Mouse (Mus musculus): ENCODE data around the gene Spats2.

Gene Spats2

DNA sequence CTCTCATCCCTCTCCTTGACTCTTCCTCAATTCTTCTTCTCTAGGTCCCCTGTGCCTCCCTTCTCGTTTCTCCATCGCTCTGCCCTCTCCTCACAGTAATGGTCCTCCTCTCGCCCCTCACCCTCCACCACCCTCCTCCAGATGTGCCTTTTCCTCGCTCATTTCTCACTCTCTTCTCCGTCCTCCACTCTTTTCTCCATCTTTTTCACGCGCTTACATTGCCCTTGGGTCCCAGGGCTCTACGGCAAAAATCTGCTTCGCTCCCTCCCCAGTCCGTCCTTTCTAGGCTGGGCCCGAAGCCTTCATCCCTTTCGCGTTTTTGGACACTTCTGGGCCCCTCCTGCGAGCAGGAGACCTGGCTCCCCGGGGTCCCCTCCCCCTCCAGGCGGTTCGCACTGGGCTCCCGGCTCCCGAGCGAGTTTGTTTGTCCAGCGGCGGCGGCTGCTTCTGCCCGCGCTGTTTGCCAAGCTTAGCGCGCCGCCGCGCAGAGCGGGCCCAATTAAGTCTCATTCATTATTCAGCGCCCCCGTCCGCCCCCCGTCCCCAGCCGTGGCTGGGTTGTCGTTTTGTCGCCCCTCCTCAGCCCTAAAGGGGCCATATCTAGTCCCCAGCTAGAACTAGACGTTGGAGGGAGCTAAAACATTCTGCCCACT lies 27.8 kb upstream of the Spats2 start:
- no peak for DNase-seq (ENCODE audit: low spot score)

DNA sequence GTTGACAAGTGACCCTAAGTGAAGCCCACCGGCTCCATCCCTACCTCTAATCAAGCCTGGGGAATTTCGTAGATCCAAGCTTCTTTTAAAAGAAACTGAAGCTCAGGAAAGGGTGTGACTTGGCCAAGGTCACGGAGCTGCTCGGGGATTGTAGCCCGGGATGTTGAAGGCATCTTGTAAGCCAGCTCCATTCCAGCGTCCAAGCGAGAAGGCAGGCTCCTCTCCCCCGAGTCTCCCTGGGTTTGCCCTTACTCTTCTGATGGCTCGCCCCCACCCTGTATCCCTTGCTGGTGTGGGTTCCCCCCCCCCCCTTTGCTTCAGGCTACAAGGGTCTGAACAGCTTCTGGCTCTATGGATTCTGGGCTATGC lies 27.2 kb upstream of the Spats2 start:
- DNase-seq (ENCODE audit: low spot score), result no peak

DNA sequence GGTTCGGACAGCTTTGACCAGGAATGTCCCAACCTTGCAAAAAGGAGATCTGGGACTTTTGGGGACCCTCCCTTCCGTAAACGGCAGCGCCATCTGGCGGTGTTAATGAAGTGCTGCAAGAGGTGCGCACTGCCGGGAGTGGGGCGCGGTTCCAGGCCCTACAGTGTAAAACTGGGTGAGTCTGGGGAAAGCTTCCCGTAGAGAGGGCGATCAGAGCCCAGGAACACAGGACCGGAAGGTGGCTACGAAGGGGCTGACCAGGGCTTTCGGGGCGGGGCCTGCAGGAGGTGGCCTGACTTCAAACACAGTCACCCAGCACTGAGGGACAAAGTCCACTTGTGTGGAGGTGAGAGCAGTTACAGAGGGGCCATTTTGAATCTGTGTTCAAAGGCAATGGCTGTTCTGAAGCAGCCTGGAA lies 26.6 kb upstream of the Spats2 start:
- DNase-seq (ENCODE audit: low spot score), result no peak

DNA sequence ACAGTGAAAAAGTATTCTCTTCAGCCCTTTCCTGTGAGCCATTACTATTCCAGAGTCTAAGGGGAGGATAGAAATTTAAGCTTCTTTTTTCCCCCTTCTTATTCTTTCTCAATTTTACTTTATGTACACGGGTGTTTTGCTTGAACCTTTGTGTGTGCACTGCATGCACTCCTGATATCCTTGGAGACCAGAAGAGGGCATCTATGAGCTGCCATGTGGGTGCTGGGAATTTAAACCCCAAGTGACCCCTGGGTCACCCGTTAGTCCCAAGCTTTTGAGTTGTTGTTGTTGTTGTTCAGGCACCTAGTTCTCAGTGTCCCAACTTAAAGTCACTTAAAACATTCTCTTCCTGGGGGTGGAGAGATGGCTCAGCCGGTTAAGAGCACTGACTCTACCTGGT lies 25.7 kb upstream of the Spats2 start:
- DNase-seq (ENCODE audit: low spot score), result no peak

DNA sequence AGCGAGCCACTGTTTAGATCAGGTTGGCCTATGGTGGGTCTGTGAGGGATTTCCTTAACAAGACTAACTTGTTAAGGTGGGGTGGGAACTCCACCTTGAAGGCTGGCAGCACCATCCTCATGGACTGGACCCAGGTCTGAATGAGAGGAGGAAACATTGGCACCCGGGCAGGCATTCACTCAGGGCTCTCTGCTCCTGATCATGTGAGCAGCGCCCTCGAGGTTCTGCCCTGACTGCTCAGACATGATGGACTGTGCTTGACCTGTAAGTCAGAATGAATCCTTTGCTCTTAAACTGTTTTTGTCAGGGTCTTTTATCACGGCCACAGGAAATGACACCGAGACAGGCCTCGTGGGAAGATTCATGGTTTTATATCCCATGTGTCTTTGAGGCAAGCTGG lies 20.5 kb upstream of the Spats2 start:
- no peak for DNase-seq (ENCODE audit: low spot score)

DNA sequence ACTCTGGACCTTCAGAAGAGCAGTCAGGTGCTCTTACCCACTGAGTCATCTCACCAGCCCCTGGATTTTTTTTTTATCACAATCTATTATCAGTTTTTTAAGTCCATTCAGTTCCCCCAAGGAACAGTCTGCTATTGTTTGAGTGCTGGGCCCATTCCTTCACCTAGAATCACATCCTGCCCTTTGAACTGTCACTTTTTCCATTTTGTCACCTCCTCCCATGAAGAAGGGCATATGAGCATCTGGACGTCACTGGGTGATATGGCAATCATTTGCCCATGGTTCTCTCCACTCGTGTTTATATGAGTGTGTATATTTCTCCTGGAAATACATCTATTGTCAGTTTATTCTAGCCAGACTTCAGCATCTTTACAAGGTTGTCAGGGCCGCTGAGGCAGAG lies 17.9 kb upstream of the Spats2 start:
- DNase-seq (ENCODE audit: low spot score), result no peak

DNA sequence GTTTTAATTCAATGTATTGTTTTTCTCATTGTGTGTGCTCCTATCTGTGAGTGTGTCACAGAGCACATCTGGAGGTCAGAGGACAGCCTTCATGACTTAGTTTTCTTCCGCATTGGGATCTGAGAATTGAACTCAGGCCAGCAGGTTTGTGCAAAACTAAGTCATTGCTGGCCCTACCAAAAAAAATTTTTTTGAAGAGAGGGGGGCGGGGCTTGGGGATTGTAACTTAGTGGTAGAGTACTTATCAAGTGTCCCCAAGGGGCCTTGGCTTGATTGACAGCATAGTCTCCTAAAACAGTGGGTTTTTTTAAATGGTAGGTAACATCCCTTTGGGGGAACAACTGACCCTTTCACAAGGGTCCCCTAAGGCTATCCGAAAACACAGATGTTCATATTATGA lies 14.6 kb upstream of the Spats2 start:
- DNase-seq (ENCODE audit: low spot score), result no peak

DNA sequence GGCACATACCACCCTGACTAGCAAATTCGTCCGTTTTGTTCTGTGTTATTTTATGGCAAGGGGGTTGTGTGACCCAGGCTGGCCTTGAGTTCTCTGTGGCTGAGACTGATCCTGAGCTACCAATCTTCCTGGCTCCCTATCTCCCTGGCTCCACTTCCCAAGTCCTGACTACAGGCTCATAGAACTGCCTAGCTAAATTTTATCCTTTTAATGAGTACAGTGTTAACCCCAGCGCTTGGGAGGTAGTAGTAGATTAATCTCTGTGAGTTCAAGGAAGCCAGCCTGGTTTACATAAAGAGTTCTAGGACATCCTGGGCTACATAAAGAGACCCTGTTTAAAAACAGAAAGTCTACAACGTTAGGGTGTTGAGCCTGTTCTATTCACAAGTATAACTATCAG lies 13.9 kb upstream of the Spats2 start:
- DNase-seq (ENCODE audit: low spot score), result no peak

DNA sequence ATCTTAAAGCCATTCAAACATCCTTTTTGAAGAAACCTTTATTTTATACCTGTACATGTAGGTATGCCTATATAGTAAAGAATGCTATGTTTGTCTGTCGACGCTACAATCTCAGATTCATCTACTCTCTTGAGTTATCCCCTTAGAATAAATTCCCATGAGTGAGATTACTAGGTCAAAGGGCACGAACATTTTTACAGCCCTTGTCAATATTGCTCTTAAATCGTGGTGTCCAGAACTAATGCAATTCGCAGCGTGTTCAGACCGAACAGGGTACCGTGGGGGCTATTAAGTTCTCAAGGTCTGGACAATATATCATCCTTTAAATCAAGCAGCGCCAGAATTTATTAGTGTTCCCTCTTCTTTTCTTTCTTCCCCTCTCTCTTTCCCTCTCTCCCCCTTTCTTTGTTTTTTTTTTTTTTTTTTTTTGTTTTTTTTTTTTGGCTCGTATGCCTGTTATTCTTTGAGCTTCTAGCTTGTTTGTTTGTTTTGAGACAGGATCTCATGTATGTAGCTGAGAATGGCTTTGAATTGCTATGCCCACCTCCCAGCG lies 12.8 kb upstream of the Spats2 start:
- DNase-seq (ENCODE audit: low spot score), result no peak

DNA sequence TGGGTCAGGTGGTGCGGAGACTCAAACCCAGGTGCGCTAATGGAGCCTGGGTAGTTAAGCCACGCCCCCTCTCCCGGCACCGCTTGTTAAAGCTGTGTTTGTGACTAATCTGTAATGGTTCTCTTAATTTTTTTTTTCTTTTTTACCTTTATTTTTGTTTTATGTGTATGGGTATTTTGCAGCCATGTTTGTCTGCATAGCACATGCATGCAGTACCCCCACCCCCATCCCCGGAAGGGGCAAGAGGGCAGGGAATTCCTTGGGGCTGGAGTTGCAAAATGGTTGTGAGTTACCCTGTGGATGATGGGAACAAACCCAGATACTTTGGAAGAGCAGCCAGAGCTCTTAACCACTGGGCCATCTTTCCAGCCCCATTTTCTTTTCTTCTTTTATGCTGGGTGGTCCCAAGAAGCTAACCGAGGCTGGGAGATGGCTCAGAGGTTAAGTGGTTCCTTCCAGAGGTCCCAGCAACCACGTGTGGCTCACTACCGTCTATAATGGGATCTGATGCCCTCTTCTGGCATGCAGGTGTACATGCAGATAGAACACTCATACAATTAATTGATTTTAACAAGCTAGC lies 12.2 kb upstream of the Spats2 start:
- DNase-seq (ENCODE audit: low spot score), result no peak

DNA sequence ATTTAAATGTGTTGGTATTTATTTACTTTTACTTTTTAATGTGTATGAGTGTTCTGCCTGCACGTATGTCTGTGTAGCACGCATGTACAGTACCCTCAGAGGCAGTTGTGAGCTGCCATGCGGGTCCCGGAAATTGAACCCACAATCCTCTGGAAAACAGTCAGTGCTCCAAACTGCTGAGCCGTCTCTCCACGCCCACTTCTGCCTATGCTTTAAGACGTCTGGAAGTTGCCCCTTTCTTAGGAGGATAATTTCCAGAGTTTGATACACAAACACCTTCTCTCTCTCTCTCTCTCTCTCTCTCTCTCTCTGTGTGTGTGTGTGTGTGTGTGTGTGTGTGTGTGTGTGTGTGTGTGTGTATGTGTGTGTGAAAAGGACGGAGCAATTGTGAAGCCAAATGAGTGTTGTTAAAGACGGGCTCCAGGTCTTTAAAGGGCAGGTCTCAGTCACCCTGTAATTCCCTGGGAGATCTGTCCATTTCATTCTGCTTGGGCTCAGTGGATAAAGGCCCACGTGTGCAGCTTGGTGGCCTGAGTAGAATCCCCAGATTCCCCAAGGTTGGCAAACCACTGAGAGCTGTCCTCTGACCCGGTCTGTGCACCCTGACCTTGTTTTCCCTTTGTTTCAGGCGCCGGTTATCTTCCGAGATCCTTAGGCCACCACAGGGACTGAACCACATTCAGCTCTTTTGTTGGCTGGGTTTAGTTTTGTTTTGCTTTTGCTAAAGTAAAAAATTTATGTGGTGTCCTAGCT lies 11.2 kb upstream of the Spats2 start:
- no peak for DNase-seq (ENCODE audit: low spot score)

DNA sequence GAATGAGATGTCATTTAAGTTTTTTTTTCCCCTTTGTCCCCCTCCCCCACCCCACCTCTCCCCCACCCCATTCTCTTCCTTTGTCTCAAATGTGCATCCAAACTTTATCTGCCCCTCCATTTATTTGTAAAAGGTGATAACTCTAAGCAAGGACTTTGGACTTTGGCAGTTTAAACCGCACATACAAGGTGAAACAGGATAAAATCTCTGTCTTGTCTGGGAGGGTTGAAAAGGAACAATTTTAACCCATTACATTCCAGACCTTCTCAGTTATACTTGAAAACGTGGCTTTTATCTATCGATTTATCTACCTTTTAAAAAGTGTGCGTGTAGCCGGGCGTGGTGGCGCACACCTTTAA lies 10.7 kb upstream of the Spats2 start:
- no peak for DNase-seq (ENCODE audit: low spot score)

DNA sequence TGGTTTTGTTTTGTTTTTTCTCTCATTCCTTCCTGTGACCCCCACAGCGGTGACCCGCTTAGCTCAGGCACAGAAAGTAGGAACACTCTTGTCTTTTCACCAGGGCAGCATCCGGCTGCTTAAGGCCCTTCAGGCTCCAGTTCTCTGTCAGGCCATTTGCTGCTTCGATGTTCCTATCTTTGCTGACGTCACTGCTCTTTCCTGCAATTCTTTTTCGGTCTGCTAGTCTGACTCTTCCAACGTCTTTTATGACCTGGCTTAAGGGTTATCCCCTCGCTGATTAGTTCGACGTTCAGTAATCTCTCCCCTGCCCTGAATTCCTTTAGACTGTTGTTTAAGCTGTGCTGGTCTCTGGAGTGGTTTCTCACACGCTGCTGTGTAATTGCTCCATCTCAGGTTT lies 9.2 kb upstream of the Spats2 start:
- DNase-seq (ENCODE audit: low spot score), result no peak

DNA sequence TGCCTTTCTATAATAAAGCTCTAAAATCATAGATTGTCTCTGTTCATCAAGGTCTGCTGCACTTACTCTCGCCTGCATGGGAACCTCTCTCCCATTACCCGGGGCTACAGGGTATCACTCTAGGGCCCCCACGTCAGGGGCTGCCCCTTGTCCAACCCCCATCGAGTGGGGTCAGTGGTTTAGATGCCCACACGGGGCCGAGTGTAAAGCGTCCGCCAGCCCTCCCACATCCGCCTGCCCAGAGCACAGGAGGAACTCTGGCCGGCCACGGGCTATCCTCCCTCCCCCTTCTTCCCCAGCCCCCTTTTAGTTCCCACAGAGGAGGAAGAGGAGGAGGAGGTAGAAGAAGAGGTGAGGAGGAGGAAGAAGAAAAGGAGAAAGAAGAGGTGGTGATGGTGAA lies 4.9 kb upstream of the Spats2 start:
- no peak for DNase-seq (ENCODE audit: low spot score)

DNA sequence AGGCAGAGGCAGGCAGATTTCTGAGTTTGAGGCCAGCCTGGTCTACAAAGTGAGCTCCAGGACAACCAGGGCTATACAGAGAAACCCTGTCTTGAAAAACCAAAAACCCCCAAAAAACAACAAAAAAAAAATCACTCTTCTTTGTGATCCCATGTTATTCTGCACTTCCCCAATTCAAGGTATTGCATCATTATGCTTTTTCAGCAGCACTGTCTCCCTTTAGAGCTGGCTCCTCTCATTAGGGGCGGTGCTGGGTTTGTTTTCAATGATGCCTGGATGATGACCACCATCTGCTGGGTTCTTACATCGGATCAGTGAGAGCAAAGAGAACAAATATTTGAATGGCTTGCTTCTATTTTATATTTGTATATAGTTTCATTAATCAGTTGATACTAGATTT lies 3.1 kb upstream of the Spats2 start:
- DNase-seq (ENCODE audit: low spot score), result no peak

DNA sequence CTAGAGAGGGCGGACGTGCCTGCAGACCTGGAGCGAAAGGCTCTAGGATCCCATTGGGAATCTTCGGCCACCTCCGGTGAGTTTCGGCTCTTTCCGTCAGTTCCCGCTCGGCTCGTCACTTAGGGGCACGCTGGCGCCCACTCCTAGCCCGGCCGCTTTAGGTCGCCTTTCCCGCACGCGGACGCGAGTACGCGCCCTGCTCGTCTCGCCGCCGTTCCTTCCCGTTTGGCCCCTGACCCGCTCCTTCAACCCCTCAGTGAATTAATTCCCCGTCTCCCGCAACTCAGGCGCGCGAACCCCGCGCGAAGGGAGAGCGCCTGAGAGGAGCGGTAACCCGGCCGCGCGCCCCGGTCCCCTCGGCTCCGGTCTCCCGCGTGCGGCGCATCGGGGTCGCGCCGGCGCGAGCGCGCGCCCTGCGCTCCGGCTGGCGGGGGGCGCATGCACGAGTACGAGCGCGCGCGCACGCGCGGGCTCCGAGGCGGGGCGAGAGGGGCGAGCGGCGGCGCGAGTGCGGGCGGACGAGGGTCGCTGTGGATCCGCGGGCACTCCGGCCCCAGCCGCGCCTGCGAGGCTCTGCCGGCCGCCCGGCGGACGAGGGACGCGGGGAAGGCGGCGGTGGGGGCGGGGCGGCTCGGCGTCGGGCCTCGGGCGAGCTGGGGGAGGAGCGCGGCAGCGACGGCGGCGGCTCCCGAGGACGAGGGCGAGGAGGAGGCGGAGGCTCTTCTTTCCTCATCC lies 532 bp downstream of the Spats2 start:
- peak; percentile 75 for DNase-seq (ENCODE audit: low spot score)

DNA sequence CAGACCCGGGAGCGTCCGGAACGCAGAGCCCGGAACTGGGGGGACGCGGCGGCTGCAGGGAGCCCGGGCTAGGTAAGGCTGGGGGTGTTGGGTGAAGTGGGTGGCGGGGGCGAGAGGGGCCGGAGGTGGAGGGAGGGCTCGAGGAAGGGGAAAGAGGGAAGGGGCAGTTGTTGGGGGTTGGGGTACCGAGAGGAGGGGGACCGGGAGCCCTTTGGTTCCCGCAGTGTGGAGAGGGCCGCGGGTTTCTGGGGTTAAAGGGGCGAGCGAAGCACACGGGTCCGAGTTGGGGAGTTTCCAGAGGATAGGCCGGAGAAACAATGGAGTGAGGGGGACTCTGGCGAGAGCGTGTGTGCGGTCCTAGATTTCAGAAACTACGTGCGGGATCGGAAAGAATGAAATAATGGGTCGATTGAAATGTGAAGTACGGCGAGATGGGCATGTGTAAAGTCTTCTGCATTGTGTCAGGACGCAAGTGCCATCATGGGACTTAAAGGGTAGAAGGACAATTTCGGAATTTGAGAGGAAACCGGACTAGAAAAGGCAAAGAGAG lies 1.2 kb downstream of the Spats2 start:
- no peak for DNase-seq (ENCODE audit: low spot score)

DNA sequence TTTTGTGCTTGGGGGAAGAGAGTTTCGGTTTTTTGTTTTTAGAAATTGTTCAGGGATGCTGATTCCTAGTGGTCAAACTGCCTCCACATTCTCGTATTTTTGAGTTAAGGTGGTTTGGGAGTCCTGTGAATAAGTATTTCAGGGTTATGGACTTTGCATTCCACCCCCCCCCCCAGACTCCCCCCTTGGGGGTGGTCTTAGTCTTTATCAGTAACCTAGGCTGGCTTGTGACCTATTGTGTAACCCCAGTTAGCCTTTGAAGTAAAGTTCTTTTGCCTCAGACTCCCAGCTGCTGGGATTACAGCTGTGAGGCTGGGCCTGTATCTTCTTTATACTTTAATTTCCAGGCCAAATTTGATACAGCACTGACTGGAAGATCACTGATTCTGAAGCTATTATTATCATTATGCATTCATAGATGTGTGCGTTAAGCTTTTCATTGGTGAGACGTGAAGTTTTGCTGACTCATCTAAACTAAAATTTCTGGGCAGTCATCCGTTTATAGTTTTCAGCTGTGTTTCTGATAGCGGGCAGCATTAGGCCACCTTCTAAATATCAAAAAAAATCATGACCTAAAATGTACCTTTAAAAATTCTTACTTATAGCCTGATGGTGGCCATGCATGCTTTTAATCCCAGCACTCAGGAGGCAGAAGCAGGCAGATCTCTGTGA lies 2.3 kb downstream of the Spats2 start:
- DNase-seq (ENCODE audit: low spot score), result no peak

DNA sequence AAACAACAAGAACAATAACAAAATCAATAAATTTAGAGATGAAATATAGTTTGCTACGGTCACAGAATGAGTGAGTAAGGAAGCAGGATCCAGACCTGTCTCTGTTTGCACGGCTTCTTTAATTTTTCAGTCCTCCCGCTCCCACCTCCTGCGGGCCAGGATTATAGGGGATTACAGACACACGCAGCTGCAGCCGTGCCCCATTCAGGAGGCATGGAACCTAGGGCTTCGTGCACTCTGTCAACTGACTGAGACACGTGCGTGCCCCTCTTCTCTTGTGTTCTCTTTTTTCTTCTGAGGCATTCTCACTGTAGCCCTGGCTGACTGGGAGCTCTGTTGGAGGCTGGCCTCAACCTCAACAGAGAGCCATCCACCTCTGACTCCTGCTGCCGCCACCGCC lies 3.7 kb downstream of the Spats2 start:
- DNase-seq (ENCODE audit: low spot score), result no peak

DNA sequence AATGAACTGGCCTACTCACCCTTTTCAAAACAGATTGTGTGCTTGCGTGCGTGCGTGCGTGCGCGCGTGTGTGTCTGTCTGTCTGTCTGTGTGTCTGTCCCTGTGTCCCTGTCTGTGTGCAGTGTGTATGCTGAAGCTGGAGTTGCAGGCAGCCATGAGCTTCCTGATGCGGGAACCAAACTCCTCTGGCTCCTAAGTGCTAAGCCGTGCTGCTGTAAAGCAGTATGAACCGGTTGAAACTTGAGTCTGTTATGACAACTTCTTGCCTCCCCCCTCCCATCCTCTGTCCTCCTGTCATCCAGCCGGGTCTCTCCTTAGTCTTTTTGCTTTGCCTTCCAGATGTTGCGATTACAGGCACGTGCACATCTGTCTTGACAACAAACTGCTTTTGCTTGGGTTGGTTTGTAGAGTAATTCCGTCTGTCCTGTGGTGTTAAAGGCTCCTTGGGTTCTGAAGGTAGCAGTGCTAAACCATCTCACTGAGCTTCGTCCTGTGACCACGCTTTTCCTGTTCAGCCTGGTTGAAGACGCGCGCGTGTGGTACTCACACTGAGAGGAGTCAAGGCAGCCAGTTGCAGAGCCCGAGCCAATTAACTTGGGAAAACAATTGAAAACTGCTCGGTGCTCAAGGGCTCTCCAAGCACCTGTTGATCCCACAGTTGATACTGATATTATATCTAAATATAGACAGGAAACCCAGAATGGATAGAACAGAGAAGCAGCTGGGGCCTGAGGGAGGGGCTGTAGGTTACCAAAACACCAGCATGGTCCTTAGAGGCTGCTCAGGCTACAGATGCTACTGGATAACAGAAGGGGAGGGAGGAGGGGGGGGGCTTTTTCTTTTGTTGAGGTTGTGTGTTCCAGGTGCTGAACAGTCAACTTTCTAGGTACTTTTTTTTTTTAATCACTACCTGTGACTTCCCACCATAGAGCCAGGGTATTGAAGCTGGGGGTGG lies 4.5 kb downstream of the Spats2 start:
- no peak for DNase-seq (ENCODE audit: low spot score)

DNA sequence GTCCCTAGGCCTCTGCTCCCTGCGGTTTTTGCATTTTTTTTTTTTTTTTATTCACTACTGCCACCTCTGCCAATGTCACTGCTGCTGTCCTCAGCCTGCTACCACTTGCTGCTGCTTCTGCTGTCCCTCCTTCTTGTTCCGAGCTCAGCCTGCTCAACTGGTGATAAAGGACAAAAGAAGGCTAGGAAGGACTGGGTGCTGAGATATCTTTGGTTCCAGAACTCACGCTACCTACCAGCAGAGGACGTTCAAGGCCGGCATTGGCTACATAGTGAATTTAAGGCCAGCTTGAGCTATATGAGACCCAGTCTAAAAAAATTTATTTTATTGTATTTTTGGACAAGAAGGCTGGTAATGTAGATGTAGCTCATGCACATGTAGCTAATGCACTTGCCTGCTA lies 12.7 kb downstream of the Spats2 start:
- no peak for DNase-seq (ENCODE audit: low spot score)

Data from left cerebral cortex, adult 11 months (tissue).